Mouse (Mus musculus): ENCODE results near the gene Psg16. TPM values are rescaled to one million over a fixed set of nuclear protein-coding genes. Genes with fewer than 3 reads are reported as not detected.
A peak's percentile ranks its signal among the peaks of the same experiment; 100 is the strongest.

The Psg16 gene
- 0.24 and 0.33 TPM in 2 replicates for total RNA-seq (2021)
- long read RNA-seq: 0 reads

- DNase-seq: peak; percentile 70
These were observed at the start of gene Psg16 for GRCm38 (mm10) chr7:17073904-17074615. Psg16 (plus strand) TSS chr7:17074040.

GRCm38 (mm10) chr7:17024141-17024540, 49.7 kb upstream of the Psg16 start:
- DNase-seq: peak; percentile 42

DNA sequence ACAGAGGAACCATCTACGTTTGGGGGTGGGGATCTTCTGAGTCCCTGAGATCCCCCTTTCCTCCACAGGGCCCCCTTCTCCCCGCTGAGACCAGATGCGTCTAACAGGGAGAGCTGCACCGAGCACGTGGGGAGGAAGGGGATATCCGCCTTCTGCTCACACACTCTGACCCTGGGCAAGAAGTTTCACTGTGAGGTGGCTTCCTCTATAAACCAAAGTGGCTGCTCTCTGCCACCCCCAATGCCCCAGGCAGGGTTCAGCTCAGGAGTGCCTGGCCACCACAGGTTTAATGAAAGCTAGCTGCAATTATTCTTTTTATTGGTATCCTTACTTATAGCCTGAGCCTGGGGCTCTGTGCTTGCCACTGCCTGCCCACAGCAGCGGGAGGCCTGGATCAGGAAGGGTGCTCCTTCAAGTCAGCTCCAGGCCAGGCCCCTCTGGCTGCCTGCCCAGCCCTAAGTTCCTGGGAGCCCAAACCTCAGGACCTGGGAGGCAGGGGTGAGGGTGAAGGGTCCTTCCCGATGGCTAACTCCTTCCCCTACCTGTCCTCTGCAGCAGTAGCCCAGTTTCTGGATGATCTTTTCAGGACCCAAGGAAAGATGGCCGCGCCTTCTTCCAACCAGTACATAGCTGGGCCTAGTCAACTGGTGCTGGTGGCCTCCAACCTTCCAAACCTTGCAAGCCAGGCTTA, 48.9 kb upstream of the Psg16 start:
- peak; percentile 33 for DNase-seq

DNA sequence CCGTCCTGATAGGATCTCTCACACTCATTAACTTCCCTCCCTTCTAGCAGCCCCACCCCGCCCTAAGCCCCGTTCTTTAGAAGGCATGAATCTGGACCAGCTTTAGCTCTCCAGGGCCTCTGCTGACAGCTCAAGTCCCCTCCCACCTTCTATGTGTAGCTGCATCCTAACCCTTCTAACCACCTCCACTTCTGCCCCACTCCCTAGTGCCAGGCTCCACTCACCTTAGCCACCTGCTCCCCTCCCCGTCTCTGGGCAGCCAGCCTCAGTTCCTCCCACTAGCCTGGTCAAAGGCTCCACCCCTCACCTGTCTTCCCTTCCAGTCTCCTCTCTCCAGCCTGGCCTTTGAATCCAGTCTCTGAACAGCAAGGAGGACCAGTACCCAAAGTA, 48.3 kb upstream of the Psg16 start:
- DNase-seq: no peak

DNA sequence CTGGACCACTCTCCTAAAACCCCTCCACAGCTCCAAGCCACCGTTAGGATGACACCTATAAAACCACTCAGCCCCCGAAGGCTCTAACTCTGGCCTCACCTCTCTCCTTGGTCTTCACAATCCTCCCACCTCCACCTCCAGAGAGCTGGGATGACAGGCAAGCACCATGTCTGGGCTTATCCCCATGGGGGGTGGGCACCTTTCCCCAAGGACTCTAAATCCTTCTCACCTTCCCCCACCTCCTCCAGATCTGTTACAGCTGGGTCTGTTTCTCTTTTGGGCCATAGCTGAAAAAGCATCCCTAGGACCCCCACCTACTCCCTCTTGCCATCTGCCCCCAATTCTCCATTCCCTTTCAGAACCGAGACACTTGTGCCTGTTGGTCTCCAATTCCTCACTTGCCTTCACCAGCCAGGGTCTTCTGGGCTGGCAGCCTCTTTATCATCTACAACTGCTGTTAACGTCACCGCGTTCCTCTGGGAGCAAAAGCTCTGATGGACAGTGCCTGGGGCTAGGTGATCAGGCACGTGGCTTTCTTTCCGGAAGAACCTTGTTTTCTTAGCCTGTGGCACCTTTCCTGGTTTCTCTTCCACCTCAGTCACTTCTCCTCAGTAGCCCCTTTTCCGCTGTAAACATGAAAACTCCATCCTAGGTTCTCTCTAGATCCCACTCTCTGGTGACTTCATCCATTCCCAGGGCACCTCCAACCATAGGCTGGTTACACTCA, 47.8 kb upstream of the Psg16 start:
- DNase-seq: no peak

DNA sequence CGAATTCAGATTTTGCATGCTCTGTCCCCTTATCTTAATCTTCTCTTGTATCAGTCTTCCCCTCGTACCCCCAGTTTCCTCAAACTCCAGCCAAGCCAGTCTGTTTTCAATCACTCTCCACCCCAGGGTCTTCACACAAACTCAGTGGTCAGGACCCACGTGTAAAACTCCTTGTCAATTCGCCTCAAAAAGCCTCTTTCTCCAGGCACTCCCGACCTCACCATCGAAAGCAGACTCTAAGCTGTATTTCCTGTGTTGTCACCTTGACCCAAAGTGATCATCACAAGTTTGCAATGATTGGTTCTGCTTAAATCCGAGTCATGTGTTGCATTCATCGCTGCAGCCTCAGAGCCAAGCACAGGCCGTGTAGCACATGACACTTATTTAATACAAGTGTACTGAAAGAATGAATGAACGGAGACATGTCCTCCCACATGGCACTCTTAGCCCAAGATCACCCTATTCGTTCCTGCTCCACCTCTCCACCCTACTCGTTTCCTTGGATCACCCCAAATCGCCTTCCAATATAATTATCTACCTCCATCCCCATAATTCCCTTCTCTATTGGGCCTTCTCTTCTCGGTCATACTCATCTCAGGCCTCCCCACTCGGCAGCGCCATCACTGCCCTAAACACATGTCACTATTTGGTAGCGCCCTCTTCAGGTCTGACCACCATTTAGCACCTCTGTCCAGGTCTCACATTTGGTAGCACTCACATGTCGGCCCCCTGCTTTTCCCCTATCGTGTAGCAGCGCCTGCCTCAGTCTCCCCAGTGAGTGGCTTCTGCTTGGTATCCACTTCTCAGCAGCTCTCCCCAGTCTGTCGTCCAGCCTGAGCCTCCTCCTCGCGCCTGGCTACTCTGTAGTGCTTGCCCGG, 46.9 kb upstream of the Psg16 start:
- DNase-seq: peak; percentile 33

- peak; percentile 90 for DNase-seq
These were observed 46.1 kb upstream of the Psg16 start, which contains the start of gene Ppp5c for GRCm38 (mm10) chr7:17027588-17028343. Ppp5c (minus strand) TSS chr7:17027924.

DNA sequence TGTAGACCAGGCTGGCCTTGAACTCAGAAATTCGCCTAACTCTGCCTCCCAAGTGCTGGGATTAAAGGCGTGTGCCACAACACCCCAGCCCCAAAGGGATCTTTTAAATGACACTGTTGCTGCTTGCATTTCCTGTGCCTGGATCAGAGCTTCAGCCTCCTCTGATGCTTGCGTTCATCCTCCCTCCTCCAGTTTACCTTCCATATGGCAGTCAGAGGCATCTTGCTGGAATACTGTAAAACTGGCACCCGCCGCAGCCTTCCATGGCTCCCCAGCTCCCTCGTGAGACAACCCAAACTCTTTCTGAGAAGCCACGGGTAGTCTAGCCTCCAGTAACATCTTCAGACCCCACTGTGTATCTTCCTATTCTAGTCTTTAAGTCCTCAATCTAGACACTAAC, 44.9 kb upstream of the Psg16 start:
- no peak for DNase-seq

- no peak for DNase-seq
These were observed 43.6 kb upstream of the Psg16 start for GRCm38 (mm10) chr7:17030239-17030638.

- DNase-seq: no peak
These were observed 35.7 kb upstream of the Psg16 start for GRCm38 (mm10) chr7:17038018-17038695.

- DNase-seq: no peak
These were observed 34.5 kb upstream of the Psg16 start for GRCm38 (mm10) chr7:17039373-17039772.

- DNase-seq: no peak
These were observed 28.1 kb upstream of the Psg16 start for GRCm38 (mm10) chr7:17045743-17046142.

- DNase-seq: no peak
These were observed 26.7 kb upstream of the Psg16 start for GRCm38 (mm10) chr7:17047041-17047682.

DNA sequence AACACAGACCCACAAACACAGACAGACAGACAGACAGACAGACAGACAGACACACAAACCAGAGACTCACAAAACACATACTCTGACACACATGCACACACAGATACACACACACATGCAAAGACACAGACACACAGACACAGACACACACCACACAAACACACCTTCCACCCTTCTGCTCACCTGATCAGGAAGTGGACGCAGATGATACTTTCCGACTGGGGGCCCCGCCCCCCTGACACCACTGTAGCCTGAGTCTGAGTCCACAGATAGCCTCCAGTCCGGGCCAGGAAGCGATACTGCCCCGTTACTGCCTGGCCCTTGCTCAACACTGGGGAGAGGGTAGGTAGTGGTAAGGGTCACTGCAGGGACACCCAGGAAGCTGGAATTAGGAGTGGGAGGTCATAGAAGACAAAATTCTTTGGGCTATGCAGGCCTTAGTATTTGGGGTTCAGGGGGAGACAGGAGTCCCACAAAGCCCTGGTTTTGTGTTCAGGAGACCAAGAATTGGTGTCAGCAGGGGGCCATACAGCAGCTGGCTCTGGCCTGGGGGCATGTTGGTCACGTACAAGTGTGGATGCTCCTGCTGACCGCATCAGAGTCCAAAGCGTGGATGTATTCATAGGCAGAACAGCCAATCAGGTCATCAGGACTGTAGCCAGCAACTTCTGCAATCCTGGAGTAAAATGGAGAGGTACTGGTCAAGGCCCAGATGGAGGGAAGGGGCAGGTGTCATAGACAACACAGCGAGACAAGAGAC, 25.2 kb upstream of the Psg16 start:
- no peak for DNase-seq

DNA sequence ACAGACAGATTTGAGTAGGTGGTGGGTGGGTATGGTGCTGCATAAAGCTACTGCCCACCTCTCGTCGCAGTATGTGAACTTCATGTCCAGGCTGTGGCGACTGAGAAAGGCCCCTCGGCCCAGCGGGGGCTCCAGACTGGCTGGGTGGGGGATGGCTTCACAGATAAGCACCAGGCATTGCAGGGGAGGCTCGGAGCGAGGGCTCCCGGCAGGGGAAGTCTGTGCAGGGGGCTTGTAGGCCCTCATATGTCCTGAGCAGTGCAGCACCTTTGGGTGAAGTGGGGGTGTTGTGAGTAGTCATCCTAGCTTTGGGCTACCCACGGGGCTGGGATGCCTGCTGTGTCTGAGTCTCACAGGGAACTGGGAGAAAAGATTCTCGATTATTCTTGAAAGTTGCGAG, 23.3 kb upstream of the Psg16 start:
- DNase-seq: no peak

DNA sequence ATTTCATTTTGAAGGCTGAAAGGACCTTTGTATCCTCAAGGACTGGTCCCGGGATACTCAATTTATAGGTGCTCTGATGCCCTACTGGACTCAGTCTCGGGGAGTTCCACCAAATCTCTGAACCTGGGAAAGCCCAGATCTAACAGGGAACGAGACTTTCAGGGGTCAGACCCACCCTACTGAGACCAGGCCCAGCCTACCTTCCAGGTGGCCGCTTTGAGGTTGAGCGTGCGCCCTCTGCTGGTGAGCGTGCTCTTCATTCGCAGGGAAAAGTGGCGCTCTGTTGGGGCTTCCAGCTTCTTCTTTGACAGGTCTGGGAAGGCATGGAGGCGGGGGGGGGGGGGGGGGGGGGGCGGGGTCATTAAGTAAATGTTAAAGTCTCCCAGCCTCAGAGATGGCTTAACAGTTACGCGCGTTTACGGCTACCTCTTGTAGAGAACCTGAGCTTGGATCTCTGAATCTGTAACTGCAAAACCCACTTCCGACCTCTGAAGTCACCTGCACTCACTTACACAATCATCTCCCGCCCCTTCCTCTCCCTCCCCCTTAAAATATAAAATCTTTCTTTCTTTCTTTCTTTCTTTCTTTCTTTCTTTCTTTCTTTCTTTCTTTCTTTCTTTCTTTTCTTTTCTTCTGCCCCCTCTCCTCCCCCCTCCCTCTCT, 22.8 kb upstream of the Psg16 start:
- DNase-seq: peak; percentile 73

GRCm38 (mm10) chr7:17054325-17054989, 19.4 kb upstream of the Psg16 start:
- DNase-seq: no peak

DNA sequence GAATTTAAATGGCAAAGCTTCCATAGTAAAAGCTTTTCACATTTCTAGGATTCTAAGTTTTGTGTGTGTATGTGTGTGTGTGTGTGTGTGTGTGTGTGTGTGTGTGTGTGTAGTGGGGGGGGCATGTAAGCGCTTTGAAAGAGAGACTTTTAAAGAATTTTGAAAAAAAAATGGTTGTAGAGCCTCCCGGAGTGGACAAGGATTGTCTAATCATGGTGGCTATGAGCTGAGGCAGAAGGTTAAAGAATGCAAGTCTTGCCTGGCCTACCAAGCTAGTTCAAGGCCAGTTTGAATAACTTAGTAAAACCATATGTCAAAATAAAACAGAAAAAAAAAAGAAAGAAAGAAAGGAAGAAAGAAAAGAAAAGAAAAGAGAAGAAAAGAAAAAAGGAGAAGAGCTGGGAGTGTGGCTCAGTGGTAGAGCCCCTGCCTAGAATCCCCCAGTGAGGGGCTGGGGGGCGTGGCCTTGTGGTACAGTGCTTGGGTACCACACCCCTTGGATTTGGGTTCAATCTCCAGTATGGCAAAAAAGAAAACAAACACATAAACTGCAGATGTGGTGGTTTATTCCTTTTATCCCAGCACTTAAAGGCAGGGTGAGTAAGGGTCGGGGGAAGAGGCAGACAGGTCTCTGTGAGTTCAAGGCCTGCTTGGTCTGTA, 18.4 kb upstream of the Psg16 start:
- DNase-seq: no peak
